17 mouse cellular contexts compared by ENCODE assay signal in genomic region chr11:54090091-54090879, GRCm38 (mm10). TPM values are rescaled to one million over a fixed set of nuclear protein-coding genes. Genes with fewer than 3 reads are reported as not detected.
"Had no signal": no experiment of that assay in that cellular context is flagged by ENCODE, and none has a peak within 500 bp of the region (broad histone marks: within the 10 kb centered on the region; RNA-seq: fewer than 3 reads in every experiment).

No protein-coding gene starts in this region.

- H3K4me3 ChIP-seq: kidney, embryonic 15.5 days; limb, embryonic 13.5 days; liver, embryonic 15.5 days; midbrain, embryonic 13.5 days; myocyte; neural tube, embryonic 12.5 days had no signal

- H3K36me3 ChIP-seq: kidney, embryonic 15.5 days; limb, embryonic 13.5 days; liver, embryonic 15.5 days; midbrain, embryonic 13.5 days; neural tube, embryonic 12.5 days had no signal

- H3K27ac ChIP-seq: kidney, embryonic 15.5 days; limb, embryonic 13.5 days; liver, embryonic 15.5 days; midbrain, embryonic 13.5 days; neural tube, embryonic 12.5 days had no signal

- H3K9me3 ChIP-seq: kidney, embryonic 15.5 days; limb, embryonic 13.5 days; liver, embryonic 15.5 days; midbrain, embryonic 13.5 days; neural tube, embryonic 12.5 days had no signal

- H3K4me1 ChIP-seq: midbrain, embryonic 13.5 days; neural tube, embryonic 12.5 days had no signal

- ATAC-seq: midbrain, embryonic 13.5 days had no signal

- H3K4me2 ChIP-seq: kidney, embryonic 15.5 days; limb, embryonic 13.5 days; liver, embryonic 11.5 days; liver, embryonic 15.5 days; lung, embryonic 14.5 days; midbrain, embryonic 13.5 days; neural tube, embryonic 12.5 days had no signal

- DNase-seq: kidney, adult 2 months; kidney, postnatal 14 days; left cerebral cortex, postnatal 4 days; lung, embryonic 14.5 days; lung, postnatal 14 days; retina, postnatal 1 day; thymus, adult 18-20 months; thymus, postnatal 14 days had no signal

- H3K9ac ChIP-seq: kidney, embryonic 15.5 days; limb, embryonic 13.5 days; liver, embryonic 15.5 days; lung, embryonic 14.5 days; midbrain, embryonic 13.5 days; neural tube, embryonic 12.5 days had no signal

- H3K27me3 ChIP-seq: kidney, embryonic 15.5 days; limb, embryonic 13.5 days; midbrain, embryonic 13.5 days; neural tube, embryonic 12.5 days had no signal

RNA-seq across cellular contexts. Expression of gene P4ha2, which starts 9.6 kb away (rescaled TPM):
- total RNA-seq: neutrophil, adult 5-6 weeks had no signal

RNA-seq across cellular contexts. Expression of gene Pdlim4, which starts 21.5 kb away (rescaled TPM):
- total RNA-seq: megakaryocyte-erythroid progenitor cell, adult 5-6 weeks had no signal
